Mouse (Mus musculus) heart, embryonic 14.5 days (tissue): ENCODE measurements around the gene Pik3ip1. TPM values are rescaled to one million over a fixed set of nuclear protein-coding genes. Genes with fewer than 3 reads are reported as not detected.

Experiments used
- ATAC-seq: fragments of 200-750 bp; cut with Nextera tagmentation; 2 replicates; pipeline ENCODE4 v1.8.0; 2017; ENCODE audit warnings: low read depth, moderate TSS enrichment; ENCODE audit not compliant: insufficient number of reproducible peaks, insufficient read depth, low FRiP score
- H3K27ac ChIP-seq, 2 experiments: fragments of 200-500 bp in 1 of 2; fragments of 300-500 bp in 1 of 2; sonication (generic) in 1 of 2; replicated peaks in 1 of 2; 2 replicates each; pipeline ENCODE4 v1.5.1; 2012 to 2014; ENCODE audit warnings: low read depth in 2 of 2, low read length in 2 of 2, control low read depth in 1 of 2, mild to moderate bottlenecking in 1 of 2, mixed read lengths in 1 of 2; ENCODE audit not compliant: control insufficient read depth in 1 of 2, insufficient read depth in 1 of 2
- H3K27me3 ChIP-seq: fragments of 300-500 bp; sonication (generic); 2 replicates; pipeline ENCODE4 v1.6.1; 2014; ENCODE audit warnings: mild to moderate bottlenecking, low read length, control low read depth; ENCODE audit not compliant: control insufficient read depth, insufficient read depth
- H3K36me3 ChIP-seq: fragments of 300-500 bp; sonication (generic); 2 replicates; pipeline ENCODE4 v1.6.1; 2014; ENCODE audit warnings: mild to moderate bottlenecking, control low read depth, low read length, mixed read lengths; ENCODE audit not compliant: control insufficient read depth, insufficient read depth
- H3K4me1 ChIP-seq, 2 experiments: fragments of 200-500 bp in 1 of 2; fragments of 300-500 bp in 1 of 2; sonication (generic) in 1 of 2; 2 replicates each; pipeline ENCODE4 v1.6.1; 2012 to 2014; ENCODE audit warnings: low read length in 2 of 2, control low read depth in 1 of 2, mixed read lengths in 1 of 2; ENCODE audit not compliant: control insufficient read depth in 2 of 2, insufficient read depth in 2 of 2
- H3K4me2 ChIP-seq: fragments of 300-500 bp; sonication (generic); 2 replicates; pipeline ENCODE4 v1.6.1; 2014; ENCODE audit warnings: mild to moderate bottlenecking, low read length
- H3K4me3 ChIP-seq, 2 experiments: fragments of 200-500 bp in 1 of 2; fragments of 300-500 bp in 1 of 2; sonication (generic) in 1 of 2; 2 replicates each; pipeline ENCODE4 v1.5.1; 2012 to 2014; ENCODE audit warnings: low read length in 2 of 2, mild to moderate bottlenecking in 2 of 2, control low read depth in 1 of 2, low read depth in 1 of 2, moderate library complexity in 1 of 2; ENCODE audit not compliant: control insufficient read depth in 1 of 2, insufficient read depth in 1 of 2
- H3K9ac ChIP-seq: fragments of 300-500 bp; sonication (generic); 2 replicates; pipeline ENCODE4 v1.6.1; 2014; ENCODE audit warnings: mild to moderate bottlenecking, low read length
- H3K9me3 ChIP-seq: fragments of 300-500 bp; sonication (generic); 2 replicates; pipeline ENCODE4 v1.6.1; 2016; ENCODE audit warnings: low read length, control low read depth; ENCODE audit not compliant: control insufficient read depth
- WGBS: fragments of 180-500 bp; shearing (Covaris S2); extraction: QIAGEN DNeasy Blood & Tissue Kit; methylation state at CpG from one replicate; pipeline ENCODE4 v1.1.7; 2014; 5-methylcytosine and 5-hydroxymethylcytosine counted together
- polyA plus RNA-seq: library from polyadenylated mRNA; unstranded; fragments of >200 nt; fragmentation: Nextera tagmentation; extraction: Ambion mirVana; gene quantifications from 2 replicates; pipeline ENCODE4 v1.2.1, GENCODE M21; 2014

The Pik3ip1 gene
- polyA plus RNA-seq, 1 experiment from 2014 or later, result 32.2 TPM

DNA sequence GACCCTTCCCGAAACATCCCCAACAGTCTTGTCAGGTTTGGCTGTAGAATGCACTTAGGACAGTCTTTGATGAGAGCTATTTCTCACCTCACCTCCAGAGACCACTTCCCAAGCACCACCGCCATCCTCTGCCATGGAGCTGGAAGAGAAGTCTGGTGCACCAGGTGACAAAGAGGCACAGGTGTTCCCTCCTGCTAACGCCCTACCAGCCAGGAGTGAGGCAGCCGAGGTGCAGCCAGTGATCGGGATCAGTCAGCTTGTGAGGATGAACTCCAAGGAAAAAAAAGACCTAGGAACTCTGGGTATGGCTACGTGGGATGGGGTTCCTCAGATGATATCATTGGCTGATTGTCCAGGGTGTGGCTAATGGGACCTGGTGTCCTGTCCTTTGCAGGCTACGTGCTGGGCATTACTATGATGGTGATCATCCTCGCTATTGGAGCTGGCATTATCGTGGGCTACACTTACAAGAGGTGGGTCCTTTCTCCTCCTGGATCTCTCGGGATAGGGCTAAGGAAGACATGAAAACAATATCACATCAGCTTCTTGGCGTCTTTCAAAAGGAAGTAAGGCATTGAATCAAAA is 3.0 kb downstream of the Pik3ip1 start:
- Histone ChIP-seq H3K9me3 (no peaks in the 10 kb centered on the region), H3K36me3 (peaks cover 22% of the 10 kb centered on the region), H3K4me3 (no peak overlapping the region), H3K27me3 (no peaks in the 10 kb centered on the region), H3K4me1 (peaks cover 49 to 72% of the 10 kb centered on the region in 2 experiments), H3K4me2 (peak overlapping the region; percentile 100; the same call in 1 of the 2 replicates), H3K9ac (no peak overlapping the region), H3K27ac (peak overlapping the region in 1 of 2 experiments; percentile 90; a peak in 1 of 4 replicates)
- ATAC-seq, result no peak
- 89% methylated on average over 11 of the region's 11 CpGs for WGBS

DNA sequence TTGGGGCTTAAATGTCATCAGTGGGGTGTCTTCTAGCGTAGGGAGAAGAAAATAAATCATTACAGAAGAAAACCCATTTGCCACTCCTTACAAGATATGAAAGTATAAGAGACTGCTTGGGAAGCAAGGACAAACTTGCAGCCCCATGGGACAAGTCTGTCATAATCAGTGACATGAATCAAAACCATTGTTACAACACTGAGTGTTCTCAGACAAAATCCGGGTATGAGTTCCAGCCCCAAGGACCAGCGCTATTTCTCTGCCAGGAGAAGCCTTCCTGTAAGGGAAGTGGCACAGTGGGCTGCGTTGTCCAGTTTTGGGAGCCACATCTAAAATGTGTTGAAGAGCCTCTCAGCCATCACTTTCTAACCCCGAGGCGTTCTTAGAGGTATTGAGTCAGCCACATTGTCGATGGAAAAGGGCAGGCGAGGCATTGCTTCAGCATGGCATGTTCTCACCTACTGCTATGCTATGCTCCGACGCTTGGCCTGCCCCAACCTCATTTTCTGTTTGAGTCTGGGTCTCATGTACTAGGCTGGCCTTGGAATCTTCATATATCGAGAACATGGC is 4.0 kb downstream of the Pik3ip1 start:
- Histone ChIP-seq H3K4me2 (no peak overlapping the region), H3K9me3 (no peaks in the 10 kb centered on the region), H3K4me1 (peaks cover 45 to 67% of the 10 kb centered on the region in 2 experiments), H3K36me3 (peaks cover 23% of the 10 kb centered on the region), H3K27me3 (no peaks in the 10 kb centered on the region), H3K27ac (no peak overlapping the region), H3K4me3 (no peak overlapping the region), H3K9ac (no peak overlapping the region)
- no peak for ATAC-seq
- 86% methylated on average over 11 of the region's 11 CpGs for WGBS

DNA sequence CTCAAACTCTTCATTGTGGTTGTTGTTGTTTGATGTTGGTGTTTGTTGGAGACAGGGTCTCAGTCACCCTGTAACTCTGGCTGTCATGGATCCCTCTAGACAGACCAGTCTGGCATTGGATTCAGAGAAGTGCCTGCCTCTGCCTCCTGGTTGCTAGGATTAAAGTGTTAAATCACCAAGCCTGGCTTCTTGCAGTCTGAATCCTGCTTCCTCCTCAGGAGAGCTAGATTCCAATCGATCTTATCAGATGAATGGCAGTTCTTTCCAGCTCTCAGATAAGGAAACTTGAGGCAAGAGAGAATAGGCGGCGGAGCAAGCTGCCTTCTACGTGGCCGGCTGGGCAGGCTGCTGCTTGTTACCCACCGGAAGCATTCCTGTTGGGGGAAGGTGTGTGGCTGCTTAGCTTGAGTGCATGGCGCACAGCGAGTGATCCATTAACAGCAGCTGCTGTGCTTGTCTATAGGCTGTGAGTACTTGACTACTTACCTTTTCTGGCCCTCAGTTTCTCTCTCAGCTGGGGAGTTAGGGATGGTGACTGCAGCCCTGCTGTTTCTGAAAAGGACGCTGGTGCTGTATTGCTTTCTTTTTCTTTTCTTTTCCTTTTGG is 4.6 kb downstream of the Pik3ip1 start:
- Histone ChIP-seq H3K4me3 (no peak overlapping the region), H3K9ac (no peak overlapping the region), H3K4me1 (peaks cover 42 to 61% of the 10 kb centered on the region in 2 experiments), H3K27me3 (no peaks in the 10 kb centered on the region), H3K9me3 (no peaks in the 10 kb centered on the region), H3K36me3 (peaks cover 23% of the 10 kb centered on the region), H3K27ac (peak overlapping the region in 1 of 2 experiments; percentile 62; a peak in 2 of 4 replicates), H3K4me2 (no peak overlapping the region)
- no peak for ATAC-seq
- 36% methylated on average over 9 of the region's 9 CpGs for WGBS

DNA sequence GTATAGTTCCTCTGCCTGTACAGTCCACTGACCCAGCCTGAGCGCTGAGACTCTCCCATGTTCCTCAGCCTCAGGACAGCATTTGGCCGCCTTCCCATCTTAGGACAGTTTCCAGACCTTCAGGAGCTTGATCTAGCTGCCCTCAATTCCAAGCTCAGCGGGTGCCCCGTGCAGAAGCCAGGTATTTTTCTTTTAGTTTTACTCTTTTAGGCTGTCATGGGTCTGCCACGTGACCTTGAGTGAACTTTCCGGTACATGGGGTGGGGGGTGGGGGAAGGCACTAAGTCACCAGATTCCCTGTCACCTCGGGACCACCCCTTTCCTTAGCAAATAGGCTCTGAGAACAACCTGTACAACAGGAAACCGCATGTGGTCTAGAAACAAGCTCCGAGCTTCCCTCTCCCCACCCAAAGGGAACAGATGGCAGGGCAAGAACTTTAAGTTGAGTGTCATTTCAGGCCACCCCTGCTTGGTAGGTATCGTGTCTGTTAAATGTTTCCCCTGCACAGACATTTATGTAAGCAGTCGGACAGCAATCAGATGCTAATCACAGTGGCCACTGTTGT is 5.5 kb downstream of the Pik3ip1 start:
- no peaks in the 10 kb centered on the region for H3K9me3 ChIP-seq
- 18% methylated on average over 11 of the region's 11 CpGs for WGBS
- H3K9ac ChIP-seq, result no peak overlapping the region
- peak overlapping the region; percentile 1 to 62 for H3K27ac ChIP-seq
- H3K27me3 ChIP-seq, result no peaks in the 10 kb centered on the region
- peaks cover 23% of the 10 kb centered on the region for H3K36me3 ChIP-seq
- peaks cover 40 to 55% of the 10 kb centered on the region in 2 experiments for H3K4me1 ChIP-seq
- H3K4me3 ChIP-seq, result no peak overlapping the region
- ATAC-seq, result no peak
- H3K4me2 ChIP-seq, result peak overlapping the region; percentile 15; the same call in 1 of the 2 replicates

DNA sequence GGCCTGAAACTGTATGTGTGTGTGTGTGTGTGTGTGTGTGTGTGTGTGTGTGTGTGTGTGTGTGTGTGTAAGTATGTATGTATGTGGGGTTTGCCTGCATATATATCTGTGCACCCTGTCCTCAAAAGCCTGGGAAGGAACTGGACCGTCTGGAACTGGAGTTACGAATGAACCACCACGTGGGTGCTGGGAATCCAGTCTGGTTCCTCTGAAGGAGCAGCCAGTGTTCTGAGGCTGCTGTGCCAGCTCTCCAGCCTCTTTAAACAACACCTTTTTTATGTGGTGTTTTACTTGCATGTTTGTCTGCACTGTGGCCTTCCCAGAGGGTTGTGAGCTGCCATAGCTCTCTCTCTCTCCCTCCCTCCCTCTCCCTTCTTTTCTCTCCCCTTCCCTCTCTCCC is 6.4 kb downstream of the Pik3ip1 start:
- Histone ChIP-seq H3K4me1 (peaks cover 39 to 51% of the 10 kb centered on the region in 2 experiments), H3K4me3 (no peak overlapping the region), H3K4me2 (no peak overlapping the region), H3K27ac (peak overlapping the region in 1 of 2 experiments; percentile 85; a peak in 1 of 4 replicates), H3K36me3 (peaks cover 29% of the 10 kb centered on the region), H3K27me3 (no peaks in the 10 kb centered on the region), H3K9me3 (no peaks in the 10 kb centered on the region), H3K9ac (no peak overlapping the region)
- WGBS, result 77% methylated on average over 3 of the region's 3 CpGs
- no peak for ATAC-seq

DNA sequence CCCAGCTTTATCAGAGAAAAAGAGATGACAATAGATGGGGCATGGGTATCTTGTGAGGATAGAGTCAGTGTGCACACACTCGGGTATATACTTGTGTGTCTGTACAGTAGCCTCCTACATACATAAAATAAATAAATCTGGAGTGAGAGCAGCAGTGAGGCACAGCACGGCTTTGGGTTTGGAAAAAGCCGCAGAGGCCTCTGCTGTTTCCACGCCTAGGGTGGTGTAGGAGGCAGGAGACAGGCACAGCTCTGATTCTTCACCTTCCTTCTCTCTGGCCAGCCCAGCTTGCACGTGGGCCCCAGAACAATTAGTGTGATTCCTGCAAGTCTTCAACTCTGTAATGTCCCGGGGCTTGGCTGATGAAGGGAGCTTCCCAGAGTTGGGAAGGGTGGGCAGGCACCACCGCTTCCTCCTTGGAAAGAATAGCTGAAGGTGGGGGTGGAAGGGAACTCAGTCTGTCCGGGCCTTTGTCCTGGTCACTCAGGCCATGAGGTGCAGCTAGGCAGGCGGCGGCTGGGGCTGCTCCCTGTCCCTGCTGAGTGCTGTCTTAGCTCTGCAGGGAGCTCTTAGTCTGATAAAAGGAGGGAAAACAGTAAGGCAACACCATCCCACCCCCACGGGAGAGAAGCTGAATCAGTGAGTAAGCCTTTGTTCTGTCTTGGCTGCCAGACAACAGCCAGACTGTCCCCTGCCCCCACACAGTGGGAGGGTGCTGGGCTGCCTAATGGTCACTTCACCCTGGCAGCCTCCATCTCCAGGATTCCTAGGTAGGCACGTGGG is 7.2 kb downstream of the Pik3ip1 start:
- WGBS, result 9% methylated on average over 12 of the region's 12 CpGs
- peaks cover 34 to 44% of the 10 kb centered on the region in 2 experiments for H3K4me1 ChIP-seq

DNA sequence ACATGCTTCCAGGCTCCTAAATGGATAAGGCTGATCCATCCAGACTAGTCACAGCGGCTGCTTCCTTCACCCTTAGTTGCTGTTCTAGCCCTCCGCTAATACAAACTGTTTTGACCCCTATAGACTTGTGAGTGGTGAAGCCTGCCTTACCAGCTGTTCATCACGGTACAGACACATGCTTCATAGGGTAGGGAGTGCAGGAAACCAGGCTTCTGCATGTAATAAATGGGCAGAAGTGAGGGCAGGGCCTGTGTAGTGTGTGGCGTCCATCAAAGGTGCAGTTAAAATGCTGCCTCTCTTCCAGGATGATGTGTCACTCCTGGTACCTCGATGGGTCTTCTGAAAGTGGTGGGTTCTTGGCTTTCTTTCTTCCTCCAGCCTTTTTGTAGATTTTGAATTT is 7.8 kb downstream of the Pik3ip1 start:
- H3K4me2 ChIP-seq, result no peak overlapping the region

More for the DNA sequence above, 7.2 kb downstream of the Pik3ip1 start:
- no peaks in the 10 kb centered on the region for H3K9me3 ChIP-seq
- H3K4me2 ChIP-seq, result peak overlapping the region; percentile 11; the same call in 1 of the 2 replicates
- peak; percentile 49 for ATAC-seq
- no peaks in the 10 kb centered on the region for H3K27me3 ChIP-seq
- H3K4me3 ChIP-seq, result no peak overlapping the region
- H3K36me3 ChIP-seq, result peaks cover 36% of the 10 kb centered on the region
- peak overlapping the region; percentile 75 to 85 for H3K27ac ChIP-seq
- peak overlapping the region; percentile 62 for H3K9ac ChIP-seq

More for the DNA sequence above, 7.8 kb downstream of the Pik3ip1 start:
- H3K27me3 ChIP-seq, result no peaks in the 10 kb centered on the region
- ATAC-seq, result no peak
- H3K4me3 ChIP-seq, result no peak overlapping the region
- peaks cover 30 to 38% of the 10 kb centered on the region in 2 experiments for H3K4me1 ChIP-seq
- WGBS, result 54% methylated on average over 5 of the region's 5 CpGs
- peak overlapping the region; percentile 75 to 85 for H3K27ac ChIP-seq
- peak overlapping the region; percentile 62 for H3K9ac ChIP-seq
- H3K36me3 ChIP-seq, result peaks cover 39% of the 10 kb centered on the region
- H3K9me3 ChIP-seq, result no peaks in the 10 kb centered on the region
